8 mouse cellular contexts compared by ENCODE assay signal in the genomic region with DNA sequence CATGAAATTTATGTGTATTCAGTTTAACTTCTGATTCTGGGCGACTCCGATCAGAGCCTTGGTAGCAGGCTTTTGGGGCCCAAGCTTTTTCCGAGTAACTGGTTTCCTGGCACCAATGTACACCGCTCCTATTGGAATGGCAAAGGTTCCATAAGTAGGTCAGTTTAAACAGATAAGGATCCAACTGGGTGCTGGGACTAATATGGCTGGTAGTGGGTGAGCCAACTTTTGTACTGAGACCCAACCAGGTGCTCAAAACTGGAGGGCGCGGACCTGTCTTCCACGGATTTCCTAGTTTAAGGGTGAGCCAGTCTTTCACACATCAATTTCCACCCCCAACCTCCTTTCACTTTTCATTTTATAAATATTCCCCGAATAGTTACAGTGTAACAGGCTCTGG. TPM values are rescaled to one million over a fixed set of nuclear protein-coding genes. Genes with fewer than 3 reads are reported as not detected.
A peak's percentile ranks its signal among the peaks of the same experiment; 100 is the strongest.
DNase-seq lines count a peak whose midpoint lies in the region; ATAC-seq and TF ChIP-seq lines count a peak whose summit lies in the region.

No protein-coding gene starts in this region.

- H3K4me1 ChIP-seq in kidney, embryonic 15.5 days = peaks cover 42% of the 10 kb centered on the region
- peaks cover 32% of the 10 kb centered on the region for H3K4me1 ChIP-seq in hindbrain, embryonic 15.5 days (replicated peaks)
- no peaks in the 10 kb centered on the region for H3K4me1 ChIP-seq in midbrain, postnatal 0 days (ENCODE audit: insufficient read depth, low read length)

- 74% methylated on average over 8 of the region's 8 CpGs for WGBS in kidney, embryonic 15.5 days
- 77% methylated on average over 8 of the region's 8 CpGs for WGBS in hindbrain, embryonic 15.5 days
- WGBS in midbrain, postnatal 0 days = 77% methylated on average over 8 of the region's 8 CpGs

- H3K27ac ChIP-seq in kidney, embryonic 15.5 days = peak overlapping the region; percentile 94
- no peak overlapping the region for H3K27ac ChIP-seq in hindbrain, embryonic 15.5 days (replicated peaks)
- H3K27ac ChIP-seq in midbrain, postnatal 0 days (ENCODE audit: low read depth, low read length) = peak overlapping the region; percentile 87; the same call in 1 of the 2 replicates

- peak overlapping the region; percentile 85; the same call in 1 of the 2 replicates for H3K9ac ChIP-seq in kidney, embryonic 15.5 days
- peak overlapping the region; percentile 83 for H3K9ac ChIP-seq in hindbrain, embryonic 15.5 days
- H3K9ac ChIP-seq in midbrain, postnatal 0 days (replicated peaks; ENCODE audit: low read length, poor library complexity, severe bottlenecking) = peak overlapping the region; percentile 88; the same call in 1 of the 2 replicates

- no peak for DNase-seq in kidney, postnatal 25 days
- DNase-seq in cerebellum, adult 9-11 months = peak; percentile 35
- no peak for DNase-seq in midbrain, postnatal 0 days (ENCODE audit: low spot score)
- no peak for DNase-seq in layer of hippocampus, adult 11-12 months (ENCODE audit: low spot score)
- DNase-seq in natural killer cell, adult 2 months (ENCODE audit: low spot score in 2 of 2) = no peak
- no peak for DNase-seq in frontal cortex, postnatal 36 days (ENCODE audit: low spot score in 2 of 2)

- TF ChIP-seq CTCF in midbrain, postnatal 0 days (IDR thresholded peaks at IDR 0.05) = no peak

- H3K4me2 ChIP-seq in kidney, embryonic 15.5 days = peak overlapping the region; percentile 73
- H3K4me2 ChIP-seq in hindbrain, embryonic 15.5 days = peak overlapping the region; percentile 89
- peak overlapping the region; percentile 81 for H3K4me2 ChIP-seq in midbrain, postnatal 0 days (ENCODE audit: low read depth, low read length, poor library complexity, severe bottlenecking)

- ATAC-seq in kidney, embryonic 15.5 days (replicated peaks; ENCODE audit: low FRiP score) = no peak
- no peak for ATAC-seq in hindbrain, embryonic 15.5 days (ENCODE audit: low FRiP score, low read depth)
- no peak for ATAC-seq in midbrain, postnatal 0 days (ENCODE audit: low FRiP score)

- H3K36me3 ChIP-seq in kidney, embryonic 15.5 days = peaks cover 30% of the 10 kb centered on the region
- H3K36me3 ChIP-seq in hindbrain, embryonic 15.5 days = peaks cover 20% of the 10 kb centered on the region
- peaks cover 18% of the 10 kb centered on the region for H3K36me3 ChIP-seq in midbrain, postnatal 0 days (ENCODE audit: insufficient read depth, low read length)

- peaks cover 3% of the 10 kb centered on the region; the same call in 1 of the 2 replicates for H3K27me3 ChIP-seq in kidney, embryonic 15.5 days
- no peaks in the 10 kb centered on the region for H3K27me3 ChIP-seq in hindbrain, embryonic 15.5 days
- no peaks in the 10 kb centered on the region for H3K27me3 ChIP-seq in midbrain, postnatal 0 days (ENCODE audit: insufficient read depth, low read length)

- no peaks in the 10 kb centered on the region for H3K9me3 ChIP-seq in kidney, embryonic 15.5 days (replicated peaks)
- no peaks in the 10 kb centered on the region for H3K9me3 ChIP-seq in hindbrain, embryonic 15.5 days
- no peaks in the 10 kb centered on the region for H3K9me3 ChIP-seq in midbrain, postnatal 0 days (ENCODE audit: low read length)

- H3K4me3 ChIP-seq in kidney, embryonic 15.5 days (replicated peaks) = peak overlapping the region; percentile 93
- peak overlapping the region; percentile 63 for H3K4me3 ChIP-seq in hindbrain, embryonic 15.5 days
- H3K4me3 ChIP-seq in midbrain, postnatal 0 days (ENCODE audit: low read depth, low read length) = peak overlapping the region; percentile 84

RNA-seq across cellular contexts. Expression of gene Txn1, which starts 1.2 kb away (rescaled TPM):
- polyA plus RNA-seq in kidney, embryonic 15.5 days (2015; fragmentation: Nextera tagmentation; extraction: Ambion mirVana) = 476 and 514 TPM in 2 replicates
- polyA plus RNA-seq in hindbrain, embryonic 15.5 days (2015; fragmentation: Nextera tagmentation; extraction: Ambion mirVana) = 291 and 326 TPM in 2 replicates
- total RNA-seq in midbrain, postnatal 0 days (2014; rRNA removed) = 96.5 and 122 TPM in 2 replicates
- 352 and 374 TPM in 2 replicates for polyA plus RNA-seq in midbrain, postnatal 0 days (2015; fragmentation: Nextera tagmentation; extraction: Ambion mirVana)

RNA-seq across cellular contexts. Expression of gene D630039A03Rik, which starts 38.9 kb away (rescaled TPM):
- 1.2 and 1.6 TPM in 2 replicates for polyA plus RNA-seq in kidney, embryonic 15.5 days (2015; fragmentation: Nextera tagmentation; extraction: Ambion mirVana)
- 0.07 and 0.19 TPM in 2 replicates for polyA plus RNA-seq in hindbrain, embryonic 15.5 days (2015; fragmentation: Nextera tagmentation; extraction: Ambion mirVana)
- total RNA-seq in midbrain, postnatal 0 days (2014; rRNA removed) = 0.27 TPM in 1 of 2 replicates, not detected in the other
- 0.10 and 0.18 TPM in 2 replicates for polyA plus RNA-seq in midbrain, postnatal 0 days (2015; fragmentation: Nextera tagmentation; extraction: Ambion mirVana)

RNA-seq across cellular contexts. Expression of gene Txndc8, which starts 53.9 kb away (rescaled TPM):
- polyA plus RNA-seq in kidney, embryonic 15.5 days (2015; fragmentation: Nextera tagmentation; extraction: Ambion mirVana) = not detected in 2 replicates
- not detected in 2 replicates for polyA plus RNA-seq in hindbrain, embryonic 15.5 days (2015; fragmentation: Nextera tagmentation; extraction: Ambion mirVana)
- total RNA-seq in midbrain, postnatal 0 days (2014; rRNA removed) = not detected in 2 replicates
- polyA plus RNA-seq in midbrain, postnatal 0 days (2015; fragmentation: Nextera tagmentation; extraction: Ambion mirVana) = not detected in 2 replicates
